Mouse (Mus musculus) hindbrain, postnatal 0 days (tissue): Measurements from ENCODE around the gene Arrdc5. TPM values are rescaled to one million over a fixed set of nuclear protein-coding genes. Genes with fewer than 3 reads are reported as not detected.
A peak's percentile ranks its signal among the peaks of the same experiment; 100 is the strongest.

Source experiments
- ATAC-seq: fragments of 200-750 bp; cut with Nextera tagmentation; 2 replicates; pipeline ENCODE4 v1.8.0; 2017; ENCODE audit warnings: mild to moderate bottlenecking, moderate TSS enrichment, moderate library complexity
- DNase-seq: peaks from one replicate; pipeline ENCODE4 v3.0.0-alpha.2; 2015; ENCODE audit warnings: low spot score
- H3K27ac ChIP-seq: fragments of 300-500 bp; sonication (generic); 2 replicates; pipeline ENCODE4 v1.5.1; 2014; ENCODE audit warnings: mild to moderate bottlenecking
- H3K27me3 ChIP-seq: fragments of 300-500 bp; sonication (generic); 2 replicates; pipeline ENCODE4 v1.6.1; 2014; ENCODE audit warnings: low read length, mixed read lengths; ENCODE audit not compliant: insufficient read depth
- H3K36me3 ChIP-seq: fragments of 300-500 bp; sonication (generic); 2 replicates; pipeline ENCODE4 v1.6.1; 2014; ENCODE audit warnings: low read length, mixed read lengths; ENCODE audit not compliant: insufficient read depth
- H3K4me1 ChIP-seq: fragments of 300-500 bp; sonication (generic); 2 replicates; pipeline ENCODE4 v1.6.1; 2014; ENCODE audit warnings: antibody characterized with exemption, low read length, mixed read lengths; ENCODE audit not compliant: insufficient read depth
- H3K4me2 ChIP-seq: fragments of 300-500 bp; sonication (generic); 2 replicates; pipeline ENCODE4 v1.6.1; 2014; ENCODE audit warnings: low read depth, mild to moderate bottlenecking, low read length, moderate library complexity, mixed read lengths
- H3K4me3 ChIP-seq: fragments of 300-500 bp; sonication (generic); 2 replicates; pipeline ENCODE4 v1.5.1; 2014; ENCODE audit warnings: low read length
- H3K9ac ChIP-seq: fragments of 300-500 bp; sonication (generic); replicated peaks from 2 replicates; pipeline ENCODE4 v1.6.1; 2014; ENCODE audit warnings: mild to moderate bottlenecking, low read length, moderate library complexity, mixed read lengths
- H3K9me3 ChIP-seq: fragments of 300-500 bp; sonication (generic); 2 replicates; pipeline ENCODE4 v1.6.1; 2016; ENCODE audit warnings: low read length, mixed read lengths
- CTCF ChIP-seq: IDR thresholded peaks from 2 replicates; pipeline ENCODE4 v1.5.1; 2016; ENCODE audit warnings: antibody characterized with exemption, control low read depth, low read depth
- WGBS: fragments of 180-500 bp; shearing (Covaris S2); extraction: QIAGEN DNeasy Blood & Tissue Kit; methylation state at CpG from one replicate; pipeline ENCODE4 v1.1.7; 2014; 5-methylcytosine and 5-hydroxymethylcytosine counted together
- polyA plus RNA-seq: library from polyadenylated mRNA; unstranded; fragments of >200 nt; fragmentation: Nextera tagmentation; extraction: Ambion mirVana; gene quantifications from 2 replicates; pipeline ENCODE4 v1.2.1, GENCODE M21; 2015
- total RNA-seq: library from RNA; depleted of rRNA; stranded (reverse); fragments of >200 nt; gene quantifications from 2 replicates; pipeline ENCODE4 v1.2.3, GENCODE M21; 2014

Arrdc5 gene
- total and polyA plus RNA-seq, 2 experiments from 2014 or later, result not detected

- H3K36me3 ChIP-seq, result no peaks in the 10 kb centered on the region
- no peaks in the 10 kb centered on the region for H3K27me3 ChIP-seq
- TF ChIP-seq CTCF, result no peak
- no peaks in the 10 kb centered on the region for H3K9me3 ChIP-seq
- H3K4me3 ChIP-seq, result no peak overlapping the region
- ATAC-seq, result 0 out of 2 replicates have a peak, but pooled peaks have one; percentile 27
- WGBS, result 67% methylated on average over 19 of the region's 19 CpGs
- 0 out of 2 replicates have a peak, but pooled peaks cover 3% of the 10 kb centered on the region for H3K4me1 ChIP-seq
- no peak overlapping the region for H3K4me2 ChIP-seq
- no peak overlapping the region for H3K9ac ChIP-seq
- H3K27ac ChIP-seq, result peak overlapping the region; percentile 3; the same call in 1 of the 2 replicates
- peak; percentile 78 for DNase-seq
Measured at GRCm38 (mm10) chr17:56294241-56294640, 5.8 kb downstream of the Arrdc5 start.

- ATAC-seq, result no peak
- 0 out of 2 replicates have a peak, but pooled peaks cover 4% of the 10 kb centered on the region for H3K4me1 ChIP-seq
- no peaks in the 10 kb centered on the region for H3K27me3 ChIP-seq
- H3K9ac ChIP-seq, result no peak overlapping the region
- 89% methylated on average over 1 of the region's 1 CpGs for WGBS
- H3K4me2 ChIP-seq, result no peak overlapping the region
- H3K9me3 ChIP-seq, result no peaks in the 10 kb centered on the region
- H3K4me3 ChIP-seq, result no peak overlapping the region
- TF ChIP-seq CTCF, result no peak
- DNase-seq, result no peak
- no peak overlapping the region; the same call in 1 of the 2 replicates for H3K27ac ChIP-seq
- no peaks in the 10 kb centered on the region for H3K36me3 ChIP-seq
Measured at GRCm38 (mm10) chr17:56293291-56293690, 6.8 kb downstream of the Arrdc5 start.

GRCm38 (mm10) chr17:56292531-56293222 lies 7.4 kb downstream of the Arrdc5 start, which contains the start of gene Plin3:
TSS of gene Plin3 (minus strand) at chr17:56292873.
- Histone ChIP-seq H3K9ac (no peak within 1 kb of the TSS), H3K4me2 (no peak within 1 kb of the TSS), H3K9me3 (no peaks in the 10 kb centered on the region), H3K36me3 (no peaks in the 10 kb centered on the region), H3K27me3 (no peaks in the 10 kb centered on the region), H3K4me3 (no peak within 1 kb of the TSS), H3K4me1 (0 out of 2 replicates have a peak, but pooled peaks cover 4% of the 10 kb centered on the region), H3K27ac (peak within 1 kb of the TSS; percentile 72; the same call in 1 of the 2 replicates)
- ATAC-seq, result no peak
- no peak for DNase-seq
- no peak for TF ChIP-seq CTCF
- WGBS, result 81% methylated on average over 4 of the region's 4 CpGs

DNA sequence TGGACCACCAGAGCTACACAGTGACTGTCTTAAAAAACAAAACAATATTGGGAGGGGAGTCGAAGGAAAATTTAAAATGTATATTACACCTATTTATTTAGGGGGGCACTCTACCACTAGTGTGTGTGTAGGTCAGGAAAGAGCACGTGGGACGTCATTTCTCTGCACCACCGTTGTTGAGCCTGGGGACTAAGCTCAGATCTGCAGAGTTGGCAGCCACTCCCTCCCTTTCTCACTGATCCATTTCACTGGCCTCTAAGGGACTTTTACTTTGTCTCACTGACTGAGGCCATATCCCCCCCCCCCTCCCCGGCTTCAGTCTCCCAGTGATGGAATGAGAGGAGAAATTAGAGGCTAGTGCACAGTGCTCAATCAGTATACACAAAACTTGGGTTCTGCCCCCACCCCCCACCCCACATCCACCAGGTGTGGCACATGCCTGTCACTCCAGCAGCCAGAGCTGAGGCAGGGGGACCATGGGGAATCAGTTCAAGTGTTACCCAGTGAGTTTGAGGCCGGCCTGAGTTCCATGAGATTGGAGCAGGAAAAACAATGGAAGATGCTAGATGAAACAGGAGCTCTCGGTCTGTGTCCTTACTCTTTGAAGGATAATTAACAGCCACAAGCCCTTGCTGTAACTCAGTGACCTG lies 8.1 kb downstream of the Arrdc5 start:
- DNase-seq, result no peak
- no peak overlapping the region for H3K4me2 ChIP-seq
- H3K9me3 ChIP-seq, result no peaks in the 10 kb centered on the region
- no peak for ATAC-seq
- no peaks in the 10 kb centered on the region for H3K36me3 ChIP-seq
- H3K4me3 ChIP-seq, result no peak overlapping the region
- H3K27me3 ChIP-seq, result no peaks in the 10 kb centered on the region
- peak overlapping the region; percentile 72; the same call in 1 of the 2 replicates for H3K27ac ChIP-seq
- TF ChIP-seq CTCF, result no peak
- H3K9ac ChIP-seq, result no peak overlapping the region
- WGBS, result 58% methylated on average over 7 of the region's 7 CpGs
- 0 out of 2 replicates have a peak, but pooled peaks cover 4% of the 10 kb centered on the region for H3K4me1 ChIP-seq

DNA sequence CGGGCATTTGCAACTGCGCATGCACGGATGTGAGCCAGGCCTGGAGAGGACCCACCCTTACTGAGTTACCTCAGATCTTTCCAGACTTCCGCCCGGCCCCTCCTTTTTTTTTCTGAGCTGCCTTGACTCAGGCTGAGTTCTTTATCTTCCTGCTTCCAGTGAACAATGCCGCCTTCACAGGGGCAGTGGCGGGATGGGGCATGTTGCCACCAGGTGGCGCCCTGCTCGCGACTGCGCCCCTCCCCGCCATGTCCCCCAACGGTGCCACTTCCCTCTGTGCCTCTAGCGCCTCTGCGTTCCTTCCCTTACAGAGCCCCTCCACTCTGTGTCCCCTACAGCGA lies 8.9 kb downstream of the Arrdc5 start:
- peak; percentile 82 for DNase-seq
- no peaks in the 10 kb centered on the region for H3K36me3 ChIP-seq
- H3K27ac ChIP-seq, result peak overlapping the region; percentile 72
- H3K4me3 ChIP-seq, result no peak overlapping the region
- WGBS, result 0% methylated on average over 16 of the region's 16 CpGs
- peak; percentile 89 for ATAC-seq
- H3K9ac ChIP-seq, result peak overlapping the region; percentile 39
- TF ChIP-seq CTCF, result peak; percentile 93
- 0 out of 2 replicates have a peak, but pooled peaks cover 4% of the 10 kb centered on the region for H3K4me1 ChIP-seq
- peak overlapping the region; percentile 43 for H3K4me2 ChIP-seq
- no peaks in the 10 kb centered on the region for H3K27me3 ChIP-seq
- H3K9me3 ChIP-seq, result no peaks in the 10 kb centered on the region

GRCm38 (mm10) chr17:56290388-56291170 lies 9.5 kb downstream of the Arrdc5 start:
- peak overlapping the region; percentile 43 for H3K4me2 ChIP-seq
- H3K4me1 ChIP-seq, result 0 out of 2 replicates have a peak, but pooled peaks cover 4% of the 10 kb centered on the region
- peak overlapping the region; percentile 23 for H3K4me3 ChIP-seq
- peak; percentile 71 for DNase-seq
- H3K9ac ChIP-seq, result peak overlapping the region; percentile 6; the same call in 1 of the 2 replicates
- ATAC-seq, result peak; percentile 43
- peak overlapping the region; percentile 42; the same call in 1 of the 2 replicates for H3K27ac ChIP-seq
- H3K9me3 ChIP-seq, result no peaks in the 10 kb centered on the region
- H3K36me3 ChIP-seq, result no peaks in the 10 kb centered on the region
- WGBS, result 10% methylated on average over 17 of the region's 17 CpGs
- no peaks in the 10 kb centered on the region for H3K27me3 ChIP-seq
- TF ChIP-seq CTCF, result no peak
